Mouse (Mus musculus) left cerebral cortex, postnatal 14 days (tissue): ENCODE data around the gene Wwox. TPM values are rescaled to one million over a fixed set of nuclear protein-coding genes. Genes with fewer than 3 reads are reported as not detected.

Source experiments
- DNase-seq, 2 experiments: peaks; one replicate each; pipeline ENCODE4 v3.0.0; 2021 to 2022; ENCODE audit warnings: low spot score in 2 of 2, mixed read lengths in 1 of 2
- intact Hi-C: fragments of 180-260 bp; cut with DNase I; formaldehyde crosslinking; loops from one replicate; pipeline ENCODE4 v1.15.1; 2025
- total RNA-seq, 2 experiments: library from RNA; stranded (reverse); gene quantifications; 2 replicates each; pipeline ENCODE4 v1.2.3; 2021

Gene Wwox
- total RNA-seq, 2 experiments from 2014 or later = 11.9 to 12.0 TPM

DNA sequence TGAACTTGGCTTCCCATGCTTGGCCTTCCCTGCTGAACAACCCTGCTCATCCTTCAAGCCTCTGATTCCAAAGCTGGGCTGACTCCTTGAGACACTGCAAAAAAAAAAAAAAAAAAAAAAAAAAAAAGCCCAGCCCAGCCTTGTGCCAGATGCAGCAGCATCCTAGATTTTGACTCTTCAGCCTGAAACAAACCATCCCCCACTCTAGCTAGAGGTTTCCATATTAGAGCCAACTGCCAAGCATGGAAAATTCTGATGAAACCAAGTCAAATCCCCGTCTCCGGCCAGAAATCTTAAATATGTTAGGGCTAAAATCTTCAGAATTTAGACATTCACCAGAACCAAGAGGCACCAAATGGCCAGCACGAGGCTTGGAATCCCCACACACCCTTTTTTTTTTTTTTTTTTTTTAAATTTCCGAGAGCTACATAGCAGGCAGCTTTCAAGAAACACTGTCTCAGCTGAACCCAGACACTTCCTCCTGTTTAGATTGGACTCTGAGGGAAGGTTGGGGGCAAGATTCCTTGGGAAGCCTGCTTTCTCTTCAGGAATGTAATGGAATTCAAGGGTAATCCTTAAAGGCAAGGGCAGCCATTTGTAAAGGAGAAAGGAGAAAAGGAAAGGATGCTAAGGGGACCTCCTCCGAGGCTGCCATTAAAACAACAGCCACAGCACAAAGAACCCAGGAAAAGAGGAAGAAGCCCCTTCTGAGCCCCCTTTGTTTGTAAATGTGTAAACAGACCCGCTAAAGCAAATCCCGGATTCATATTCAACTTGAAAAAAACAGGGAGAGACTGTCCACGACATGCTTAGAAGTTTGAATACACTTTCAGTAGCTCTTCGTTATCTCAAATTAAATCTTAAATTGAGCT lies 570.7 kb downstream of the Wwox start:
- intact Hi-C loops = no loop called here
- no peak for DNase-seq

DNA sequence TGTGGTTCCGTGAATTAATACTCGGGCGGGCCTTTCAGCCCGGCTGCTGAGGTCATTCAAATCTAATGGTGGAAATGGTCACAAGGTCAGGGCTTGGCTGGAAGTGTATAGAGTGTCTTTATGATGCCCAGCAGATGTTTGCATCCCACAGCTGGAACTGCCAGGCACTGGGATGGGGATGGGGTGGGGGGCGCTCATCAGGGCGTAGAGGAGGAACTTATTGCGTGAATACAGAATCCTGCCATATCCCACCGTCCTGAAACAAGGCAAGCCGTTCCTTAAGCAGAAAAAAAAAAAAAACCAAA lies 571.3 kb downstream of the Wwox start:
- no peak for DNase-seq
- intact Hi-C loops = no loop called here

DNA sequence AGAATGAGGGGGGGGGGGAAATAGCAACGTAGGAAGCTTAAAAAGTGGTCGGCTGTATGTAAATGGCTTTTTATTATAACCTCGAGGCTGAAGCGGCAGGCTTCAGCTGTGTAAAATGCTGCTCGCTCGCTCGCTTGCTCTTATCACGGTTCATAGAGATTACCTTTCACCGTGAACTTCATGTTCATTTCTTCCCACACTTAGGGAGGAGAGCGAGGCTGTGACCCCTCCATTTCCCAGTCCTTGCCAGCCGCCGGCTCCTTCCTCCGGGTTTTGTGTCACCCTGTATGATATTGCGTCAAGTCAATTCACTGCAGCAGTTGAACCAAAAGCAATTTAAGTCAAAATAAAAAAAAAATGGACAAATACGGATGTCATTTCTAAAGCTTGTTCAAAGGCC lies 580.2 kb downstream of the Wwox start:
- no peak for DNase-seq

DNA sequence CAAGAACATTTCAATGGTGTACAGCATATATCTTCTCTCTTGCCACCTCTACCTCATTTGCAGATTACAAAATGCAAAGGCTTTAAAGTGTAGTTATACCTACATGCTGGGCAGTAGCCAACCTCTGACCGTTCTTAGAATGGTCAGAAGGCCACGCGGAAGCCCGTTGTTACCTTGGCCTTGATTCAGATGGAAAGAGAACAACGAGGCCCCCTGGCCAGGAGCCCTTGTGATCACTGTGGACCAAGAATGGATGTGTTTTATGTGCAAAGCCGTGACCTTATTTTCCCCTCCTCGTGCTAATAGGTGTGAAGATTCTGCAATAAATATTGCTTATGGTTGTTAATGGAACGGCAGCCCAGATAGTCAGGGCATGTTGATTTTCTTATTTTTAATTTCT lies 582.3 kb downstream of the Wwox start:
- no peak for DNase-seq
- intact Hi-C loops = no loop called here

More for the DNA sequence above, 580.2 kb downstream of the Wwox start:
- intact Hi-C loops = no loop called here

DNA sequence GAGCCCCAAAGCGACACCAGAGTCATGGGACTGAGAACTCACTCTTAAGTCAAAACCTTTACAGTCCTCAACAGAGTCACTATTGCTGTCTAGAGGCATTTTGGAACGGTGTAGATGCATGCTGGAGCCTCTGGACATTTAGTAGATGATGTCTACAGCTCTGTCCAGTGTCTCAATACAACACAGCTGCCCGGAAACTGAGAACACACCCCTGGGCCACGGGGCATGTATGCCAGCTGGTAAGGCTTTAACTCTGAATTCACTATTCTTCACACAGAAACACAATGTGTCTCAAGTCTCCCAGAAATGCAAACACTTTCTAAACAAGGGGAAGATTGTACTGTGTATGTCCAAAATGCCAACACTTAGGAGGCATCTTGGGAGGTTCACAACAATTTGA lies 584.6 kb downstream of the Wwox start:
- intact Hi-C loops = no loop called here
- no peak for DNase-seq

DNA sequence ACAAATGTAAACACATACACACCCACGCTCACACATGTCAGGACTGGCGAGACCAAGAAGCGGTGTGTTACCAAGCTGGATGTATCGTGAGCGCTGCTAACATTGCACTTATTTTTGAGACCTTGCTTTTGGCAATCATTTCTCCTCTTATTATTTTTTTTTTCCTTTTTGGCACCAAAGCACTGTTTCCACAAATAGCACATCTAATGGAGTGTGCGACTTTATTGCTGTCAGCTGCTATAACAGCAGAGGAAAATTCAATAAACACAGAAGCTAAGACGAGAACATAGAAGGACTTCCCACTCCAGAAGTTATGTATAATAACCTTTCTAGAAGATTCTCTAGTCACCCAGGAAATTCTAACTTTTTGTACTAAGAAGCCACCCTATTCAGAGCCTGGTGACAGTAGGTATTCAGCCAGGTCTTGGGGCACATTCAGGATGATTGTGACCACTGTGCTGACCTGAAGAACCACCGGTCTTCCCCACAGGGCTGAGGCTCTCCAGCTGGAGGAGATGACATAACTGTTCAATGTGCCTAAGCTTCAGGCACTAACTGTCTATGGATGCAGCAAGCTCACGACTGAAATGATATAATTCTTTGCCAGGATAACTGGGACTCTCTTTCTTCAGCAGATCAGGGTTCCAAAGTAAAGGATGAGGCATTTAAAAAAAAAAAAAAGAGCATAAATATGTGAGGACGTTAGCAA lies 586.1 kb downstream of the Wwox start:
- no peak for DNase-seq
- intact Hi-C loops = no loop called here

DNA sequence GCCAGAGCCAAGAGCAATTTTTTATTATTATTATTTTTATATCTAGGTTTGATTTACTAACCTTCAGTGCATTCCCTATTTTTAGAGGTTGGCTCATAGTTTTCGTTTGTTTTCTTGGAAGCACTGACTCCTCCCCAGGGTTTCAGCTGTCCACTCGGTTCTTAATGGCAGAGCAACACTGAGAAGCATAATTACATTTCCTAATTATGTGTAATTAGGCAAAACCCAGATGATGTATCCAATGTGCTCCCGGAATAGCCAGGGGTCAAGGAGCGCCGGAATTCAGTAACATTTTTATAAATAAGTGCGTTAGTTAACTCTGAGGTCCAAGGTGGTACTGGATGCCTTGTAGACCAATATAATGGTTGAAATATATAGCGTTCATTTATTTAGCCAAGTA lies 586.7 kb downstream of the Wwox start:
- intact Hi-C loops = no loop called here
- no peak for DNase-seq

DNA sequence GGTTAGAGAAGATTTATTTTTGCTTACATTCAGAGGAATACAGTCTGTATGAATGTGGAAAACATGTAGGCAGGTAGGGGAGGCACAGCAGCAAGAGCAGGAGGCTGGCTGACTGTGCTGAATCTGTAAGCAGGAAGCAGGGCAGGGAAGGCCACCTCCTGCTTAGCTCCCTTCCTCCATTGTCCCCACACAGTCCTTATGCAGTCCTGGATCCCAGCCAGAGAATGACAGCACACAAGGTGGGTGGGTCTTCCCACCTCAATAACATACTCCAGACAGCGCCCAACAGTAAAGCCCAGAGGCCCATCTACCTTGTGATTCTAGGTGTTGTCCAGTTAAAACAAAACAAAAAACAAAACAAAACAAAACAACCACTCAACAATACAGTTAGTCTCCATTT lies 593.7 kb downstream of the Wwox start:
- no peak for DNase-seq
- intact Hi-C loops = no loop called here

DNA sequence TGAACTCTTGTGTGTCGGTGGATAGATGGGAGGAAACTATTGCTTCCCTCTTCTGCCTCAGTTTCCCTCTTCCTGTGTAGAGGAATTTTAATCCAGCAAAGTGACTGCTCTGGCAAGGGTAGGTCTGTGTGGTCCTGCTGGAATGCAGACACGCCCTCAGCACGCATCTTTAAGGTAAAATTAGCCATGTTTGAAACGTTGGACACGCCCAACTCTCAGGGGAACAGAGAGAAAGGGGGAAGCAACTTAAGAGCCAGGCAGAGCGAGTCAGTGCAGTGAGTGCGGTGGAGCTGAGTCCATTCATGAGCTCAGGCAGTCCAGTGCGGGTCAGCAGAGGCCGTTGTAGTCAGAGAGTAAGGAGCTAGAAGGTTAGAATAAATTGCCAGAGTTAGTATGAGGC lies 596.6 kb downstream of the Wwox start:
- DNase-seq = no peak
- intact Hi-C loops = no loop called here

DNA sequence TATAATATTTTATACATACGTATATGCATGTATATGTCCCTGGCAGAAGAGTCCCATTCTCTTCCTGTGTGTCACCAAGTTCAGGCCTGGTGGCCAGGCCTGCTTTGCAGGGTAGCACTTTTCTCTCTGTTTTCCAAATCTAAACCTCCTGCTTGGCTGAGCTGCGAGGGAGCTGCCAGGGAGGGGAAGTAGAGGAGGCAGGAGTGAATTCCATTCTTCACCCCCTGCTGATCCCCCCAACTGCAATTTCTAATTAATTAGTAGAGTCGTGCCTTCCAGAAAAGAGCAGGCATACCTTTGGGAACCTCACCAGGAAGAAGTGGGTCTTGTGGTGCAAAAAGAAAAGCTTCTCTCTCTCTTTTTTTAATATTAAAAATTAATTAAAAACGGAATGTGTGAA lies 599.0 kb downstream of the Wwox start:
- intact Hi-C loops = no loop called here
- no peak for DNase-seq

DNA sequence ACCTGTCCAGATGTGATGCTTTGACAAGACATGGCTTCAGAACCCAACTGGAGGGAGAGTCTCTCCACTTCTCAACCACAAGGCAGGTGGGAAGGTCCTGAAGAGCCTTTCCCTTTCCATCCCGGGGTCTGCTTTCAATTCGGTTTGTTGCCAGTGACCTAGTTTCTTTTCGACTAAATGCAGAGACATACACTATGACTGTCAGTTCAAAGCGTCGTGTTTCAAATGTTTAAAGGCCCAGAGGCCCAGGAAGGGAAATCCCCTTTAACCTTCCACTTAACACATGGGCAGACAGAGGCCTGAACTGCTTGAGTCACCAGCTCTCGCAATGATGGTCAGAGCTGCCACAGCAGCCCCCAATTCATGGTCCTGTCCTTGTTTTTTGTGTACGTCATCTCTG lies 606.3 kb downstream of the Wwox start:
- intact Hi-C loops = no loop called here
- DNase-seq = no peak

DNA sequence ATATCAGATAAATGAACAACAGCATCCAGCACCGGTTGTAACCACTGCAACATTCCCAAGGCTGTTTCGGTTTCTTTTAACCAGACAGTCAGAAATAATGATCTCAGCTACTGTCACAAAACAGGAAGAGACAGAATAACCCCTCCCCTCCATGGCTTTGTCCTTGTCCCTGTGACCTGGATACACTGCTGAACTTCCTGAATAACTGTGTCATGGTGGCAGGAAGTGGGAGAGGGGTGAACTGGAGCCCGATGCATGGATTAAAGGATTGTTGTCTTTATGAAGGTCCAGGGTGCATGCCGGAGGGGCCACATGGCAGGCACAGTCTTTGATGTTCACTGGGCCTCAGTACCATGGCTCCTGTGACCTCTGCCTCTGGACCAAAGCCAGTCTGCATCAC lies 607.0 kb downstream of the Wwox start:
- DNase-seq = no peak
- intact Hi-C loops = no loop called here

DNA sequence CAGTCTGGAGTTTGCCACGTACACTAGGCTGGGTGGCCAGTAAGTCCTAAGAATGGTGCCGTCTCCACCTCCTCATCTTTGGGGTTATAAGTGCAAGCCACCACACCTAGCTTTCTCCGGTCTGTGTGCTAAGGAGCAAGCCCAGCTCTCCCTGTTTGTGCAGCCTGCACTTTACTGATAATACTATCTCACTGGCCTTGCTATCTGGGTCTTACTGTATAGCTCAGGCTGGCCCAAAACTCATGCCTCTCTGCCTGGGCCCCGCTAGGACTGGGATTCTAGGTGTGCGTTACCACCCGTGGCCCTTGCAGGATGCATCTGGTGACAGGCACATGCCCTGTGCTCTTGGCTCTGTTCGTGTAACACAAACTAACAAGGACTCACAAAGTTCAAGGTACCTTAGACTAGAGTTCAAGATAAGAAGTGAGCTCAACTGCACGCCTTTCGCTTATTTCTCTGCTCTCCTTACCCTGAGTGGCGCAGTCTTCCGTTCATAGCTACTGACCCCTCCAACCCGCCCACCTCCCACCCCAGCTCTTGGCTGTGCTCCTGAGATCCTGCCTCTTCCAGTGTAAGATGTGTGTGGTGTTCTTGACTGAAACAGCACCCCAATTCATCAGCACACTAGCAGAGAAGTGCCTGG lies 618.9 kb downstream of the Wwox start:
- intact Hi-C loops = no loop called here

DNA sequence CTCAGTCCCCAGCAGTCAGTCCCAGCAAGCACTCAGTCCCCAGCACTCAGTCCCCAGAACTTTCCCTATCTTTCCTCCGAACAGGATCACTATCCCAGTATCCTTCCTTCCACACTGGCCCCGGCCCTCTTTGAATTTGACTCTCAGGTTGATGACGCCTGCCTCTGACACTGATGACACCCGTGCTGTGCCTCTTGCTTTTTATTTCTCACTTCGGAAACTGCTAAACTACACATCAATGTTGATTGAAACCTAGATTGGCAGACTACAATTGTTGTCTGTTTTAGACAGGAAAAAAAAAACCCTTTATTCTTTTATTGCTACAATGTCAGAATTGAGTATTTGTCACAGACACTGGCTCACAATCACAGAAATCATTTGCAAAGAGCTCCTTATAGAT lies 624.2 kb downstream of the Wwox start:
- no peak for DNase-seq
- intact Hi-C loops = no loop called here

More for the DNA sequence above, 618.9 kb downstream of the Wwox start:
- no peak for DNase-seq

DNA sequence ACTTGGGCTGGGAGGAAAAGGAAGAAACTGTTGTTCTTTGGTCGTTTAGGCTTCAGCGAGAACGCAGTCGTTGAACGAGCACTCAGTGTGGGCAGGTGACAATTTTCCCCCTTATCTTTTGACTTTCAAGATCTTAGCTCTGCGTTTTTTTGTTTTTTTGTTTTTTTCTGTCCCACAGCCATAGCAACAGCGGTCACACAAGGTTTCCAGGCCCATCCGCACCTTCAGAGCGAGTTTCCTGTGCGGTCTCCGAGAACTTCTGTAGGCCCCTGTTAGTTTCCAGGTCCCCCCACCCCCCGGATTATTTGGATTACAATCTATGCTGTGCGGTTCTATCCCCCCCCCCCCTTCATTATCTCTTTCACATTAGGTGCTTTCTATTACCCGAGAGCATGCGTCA lies 625.2 kb downstream of the Wwox start:
- no peak for DNase-seq
- intact Hi-C loops = no loop called here

DNA sequence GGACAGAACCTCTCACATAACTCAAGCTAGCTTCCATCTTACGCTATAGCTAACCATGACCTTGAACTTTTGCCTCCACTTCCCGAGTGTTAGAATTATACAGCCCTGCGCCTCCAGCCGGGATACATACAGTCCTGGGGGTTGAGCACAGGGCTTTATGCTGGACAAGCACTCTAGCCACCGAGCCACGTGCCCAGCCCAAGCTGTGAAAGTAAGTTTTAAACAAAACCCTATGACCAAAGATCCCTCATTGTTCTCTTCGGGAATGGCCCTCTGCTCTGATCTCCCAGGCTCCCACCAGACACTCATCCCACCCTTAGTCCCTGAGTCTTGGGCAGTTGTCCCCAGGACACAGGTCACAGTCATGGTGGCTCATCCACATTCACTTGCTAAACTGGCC lies 625.9 kb downstream of the Wwox start:
- intact Hi-C loops = no loop called here
- no peak for DNase-seq

DNA sequence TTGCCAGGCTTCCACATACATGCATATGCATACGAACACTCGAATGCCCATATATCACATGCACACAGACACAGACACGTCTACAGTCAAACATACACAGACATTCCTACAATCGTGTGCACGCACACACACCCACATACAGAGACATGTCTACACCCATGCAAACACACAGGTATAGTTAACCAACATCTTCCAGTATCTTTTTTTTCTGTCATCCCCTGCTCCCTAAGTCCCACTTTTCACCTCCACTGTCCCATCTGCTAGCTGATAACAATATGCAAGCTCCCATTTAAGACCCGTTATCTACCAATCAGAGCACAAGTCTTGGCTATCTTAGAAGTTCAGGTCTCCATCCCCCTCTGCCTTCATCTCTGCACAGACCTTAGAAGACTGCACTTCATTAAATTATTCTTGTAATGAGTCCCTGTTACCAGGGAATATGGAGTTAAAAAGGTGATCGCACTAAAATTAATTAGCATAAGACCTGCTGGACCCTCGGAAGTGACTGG lies 627.1 kb downstream of the Wwox start:
- DNase-seq = no peak
- intact Hi-C loops = no loop called here

DNA sequence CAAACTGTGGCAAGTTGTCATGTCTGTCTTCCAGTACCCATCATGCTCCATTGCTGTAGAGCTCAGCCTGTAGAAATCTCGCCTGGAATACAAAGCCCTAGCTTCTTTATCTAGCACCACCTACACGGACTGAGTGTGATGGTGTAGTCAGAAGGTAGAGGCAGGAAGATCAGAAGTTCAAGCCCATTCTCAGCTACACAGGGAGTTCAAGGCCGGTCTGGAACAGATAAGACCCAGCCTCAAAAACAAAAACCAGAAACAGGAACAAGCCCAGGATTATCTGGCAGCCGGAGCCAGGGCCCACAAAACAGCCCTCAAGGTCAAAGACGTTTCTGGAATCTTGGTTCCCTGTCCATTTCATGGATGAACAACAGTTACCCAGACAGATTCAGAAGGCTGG lies 629.3 kb downstream of the Wwox start:
- no peak for DNase-seq
- intact Hi-C loops = no loop called here

DNA sequence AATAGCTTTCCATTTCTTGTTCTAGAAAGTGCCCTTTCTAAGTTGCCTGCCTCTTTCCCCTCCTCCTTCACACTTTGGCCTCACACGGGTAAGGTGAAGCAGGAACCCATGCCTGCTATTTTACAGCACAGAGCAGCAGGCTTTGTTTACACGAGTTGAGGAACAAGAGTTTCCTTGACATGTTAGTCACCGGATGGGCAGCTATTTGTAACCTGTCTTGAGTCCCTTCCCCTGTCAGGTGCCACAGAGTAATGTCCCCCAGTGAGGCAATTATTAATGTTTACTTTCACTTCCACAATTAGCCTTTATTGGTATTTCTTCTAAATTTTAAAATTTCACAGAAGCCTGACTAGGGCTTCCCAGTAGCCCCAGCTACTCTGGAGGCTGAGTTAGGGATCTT lies 630.8 kb downstream of the Wwox start:
- DNase-seq = no peak
- intact Hi-C loops = no loop called here

DNA sequence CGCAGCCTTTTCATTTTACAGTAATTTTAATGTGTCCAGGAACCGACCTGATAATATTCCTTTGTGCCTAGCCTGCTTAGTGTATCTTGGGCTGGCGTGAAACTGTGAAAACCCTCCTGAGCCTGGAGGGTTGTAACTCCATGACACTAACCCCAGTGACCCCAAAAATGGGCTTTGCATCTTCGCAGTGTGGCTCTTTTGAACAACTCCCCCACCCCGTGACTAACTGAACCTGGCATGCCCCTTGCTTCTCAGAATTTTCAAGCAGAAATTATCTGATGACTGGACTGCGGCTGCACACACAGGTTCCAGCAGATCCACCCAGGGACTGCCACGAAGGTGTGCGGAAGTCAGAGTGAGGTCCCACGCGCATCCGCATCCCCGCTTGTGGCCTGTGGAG lies 631.8 kb downstream of the Wwox start:
- no peak for DNase-seq
- intact Hi-C loops = no loop called here

DNA sequence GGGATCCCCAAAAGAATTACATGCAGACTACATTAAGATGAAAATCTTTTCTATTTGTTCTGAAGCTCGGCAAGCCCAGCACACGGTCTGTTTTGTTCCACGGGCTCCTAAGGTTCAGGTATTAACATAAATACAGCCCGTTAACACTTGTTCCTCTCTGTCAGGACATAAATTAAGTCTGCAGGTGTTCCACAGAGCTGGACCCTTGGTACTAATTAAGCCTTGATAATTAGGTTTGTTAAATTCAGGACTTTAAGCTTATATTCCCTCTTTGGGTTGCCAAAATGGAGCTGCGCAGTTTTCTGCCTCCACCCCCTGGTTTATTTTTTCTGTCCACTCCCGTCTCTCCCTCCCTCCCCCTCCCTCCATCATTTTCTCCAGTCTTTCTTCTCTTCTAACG lies 638.8 kb downstream of the Wwox start:
- no peak for DNase-seq
- intact Hi-C loops = no loop called here
